Mouse (Mus musculus): ENCODE data around the gene Lamtor2.

DNA sequence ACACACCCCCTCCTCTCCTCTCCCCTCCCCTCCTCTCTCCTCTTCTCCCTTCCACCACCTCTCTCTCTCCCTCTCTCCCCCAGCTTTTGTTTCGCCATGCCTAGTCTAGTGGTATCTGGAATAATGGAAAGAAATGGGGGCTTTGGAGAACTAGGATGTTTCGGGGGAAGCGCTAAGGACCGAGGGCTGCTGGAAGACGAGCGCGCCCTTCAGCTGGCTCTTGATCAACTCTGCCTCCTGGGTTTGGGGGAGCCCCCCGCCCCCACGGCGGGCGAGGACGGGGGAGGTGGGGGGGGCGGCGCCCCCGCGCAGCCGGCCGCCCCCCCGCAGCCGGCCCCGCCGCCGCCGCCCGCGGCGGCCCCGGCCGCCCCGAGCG, 20.6 kb downstream of the Lamtor2 start, which contains the start of gene Mex3a:
- no peak for TF ChIP-seq CTCF (IDR thresholded peaks at IDR 0.05 in 2 of 3, conservative IDR thresholded peaks at IDR 0.05 in 1 of 3; ENCODE audit: control insufficient read depth in 1 of 3, insufficient read depth in 1 of 3, low read depth in 2 of 3, low read length in 3 of 3, poor library complexity in 1 of 3, severe bottlenecking in 1 of 3)
- TF ChIP-seq ZKSCAN1 (IDR thresholded peaks at IDR 0.05; ENCODE audit: low read depth, low read length): no peak
- no peak for TF ChIP-seq HCFC1 (IDR thresholded peaks at IDR 0.05; ENCODE audit: low read depth, low read length)
- TF ChIP-seq RCOR1 (IDR thresholded peaks at IDR 0.05; ENCODE audit: low read depth, low read length): no peak
- no peak for TF ChIP-seq POLR2A (IDR thresholded peaks at IDR 0.05; ENCODE audit: control insufficient read depth in 1 of 2, insufficient read depth in 1 of 2, low read depth in 1 of 2, low read length in 2 of 2, poor library complexity in 1 of 2)
- no peak for TF ChIP-seq USF1 (IDR thresholded peaks at IDR 0.05; ENCODE audit: low read depth, low read length)
- no peak for TF ChIP-seq RAD21 (IDR thresholded peaks at IDR 0.05; ENCODE audit: low read depth, low read length)
- TF ChIP-seq CHD2 (IDR thresholded peaks at IDR 0.05; ENCODE audit: low read length): no peak
- TF ChIP-seq GATA1 (IDR thresholded peaks at IDR 0.05; ENCODE audit: low read depth, low read length): no peak
- TF ChIP-seq ZC3H11A (IDR thresholded peaks at IDR 0.05; ENCODE audit: low read depth, low read length): no peak
- no peak for TF ChIP-seq ZMIZ1 (IDR thresholded peaks at IDR 0.05; ENCODE audit: low read depth, low read length)
- no peak for TF ChIP-seq MAFK (IDR thresholded peaks at IDR 0.05; ENCODE audit: borderline replicate concordance, low read depth, low read length)
- no peak for TF ChIP-seq NRF1 (IDR thresholded peaks at IDR 0.05; ENCODE audit: insufficient read depth, low read depth, low read length, poor library complexity, severe bottlenecking)

Data from MEL (cell line).